ENCODE assay signal across 18 mouse cellular contexts in genomic region chr4:154457756-154458155, GRCm38 (mm10).
DNase-seq lines count a peak whose midpoint lies in the region; ATAC-seq lines count a peak whose summit lies in the region.
"Had no signal": no experiment of that assay in that cellular context is flagged by ENCODE, and none has a peak within 500 bp of the region (broad histone marks: within the 10 kb centered on the region; RNA-seq: fewer than 3 reads in every experiment).

No protein-coding gene starts in this region.

- no peak for ATAC-seq in cerebellum, adult (ENCODE audit: insufficient number of reproducible peaks, low FRiP score, low TSS enrichment)
- ATAC-seq in megakaryocyte-erythroid progenitor cell, adult 5-6 weeks (replicated peaks; ENCODE audit: low FRiP score, low TSS enrichment, poor library complexity, severe bottlenecking): no peak
- ATAC-seq: activated CD4-positive, CD25-positive, alpha-beta regulatory T cell, adult 4 months; CD4-positive, CD25-positive, alpha-beta regulatory T cell, adult 4 months; forebrain, embryonic 14.5 days; forebrain, postnatal 0 days; intestine, postnatal 0 days had no signal

- DNase-seq in adrenal gland, postnatal 25 days: peak; percentile 12
- DNase-seq in adrenal gland, adult 18-20 months (ENCODE audit: low spot score in 2 of 2): no peak
- DNase-seq in cerebellum, postnatal 10 days: peak; percentile 52 to 65
- no peak for DNase-seq in cerebellum, adult 8-10 months
- DNase-seq in cerebellum, postnatal 36 days: peak; percentile 23 to 29
- DNase-seq: adrenal gland, adult 8-10 months; cerebellum, adult 11-12 months; forebrain, postnatal 0 days; gastrocnemius, adult 2 months; gastrocnemius, postnatal 14 days; heart, adult 11 months; kidney, adult 2 months had no signal

Comparison
In these comparisons a context has a peak if more than half of its experiments do, and no peak if none do; other contexts are left out.
1. DNase-seq: peak in adrenal gland, postnatal 25 days (single experiment), cerebellum, postnatal 10 days (2 of 2) and cerebellum, postnatal 36 days (2 of 2); none in adrenal gland, adult 18-20 months (0 of 2) and cerebellum, adult 8-10 months (single experiment).